Mouse (Mus musculus) layer of hippocampus, adult 2 months (tissue): Measurements from ENCODE around the gene Stx6. TPM values are rescaled to one million over a fixed set of nuclear protein-coding genes. Genes with fewer than 3 reads are reported as not detected.

Experiments
- DNase-seq, 2 experiments: peaks; one replicate each; pipeline ENCODE4 v3.0.0; 2022; ENCODE audit warnings: low spot score in 2 of 2
- H3K27ac ChIP-seq: fragments of 200-600 bp; 2 replicates; pipeline ENCODE4 v1.8.1; 2022
- H3K4me3 ChIP-seq: fragments of 200-600 bp; 2 replicates; pipeline ENCODE4 v1.8.1; 2022; ENCODE audit warnings: mild to moderate bottlenecking
- CTCF ChIP-seq: fragments of 200-600 bp; conservative IDR thresholded peaks from 2 replicates; pipeline ENCODE4 v1.8.1; 2022; ENCODE audit warnings: antibody characterized with exemption, mild to moderate bottlenecking, moderate library complexity
- total RNA-seq, 2 experiments: library from RNA; stranded (reverse); gene quantifications; 2 replicates each; pipeline ENCODE4 v1.2.3; 2021

The Stx6 gene
- total RNA-seq, 2 experiments from 2014 or later = 124 to 129 TPM

DNA sequence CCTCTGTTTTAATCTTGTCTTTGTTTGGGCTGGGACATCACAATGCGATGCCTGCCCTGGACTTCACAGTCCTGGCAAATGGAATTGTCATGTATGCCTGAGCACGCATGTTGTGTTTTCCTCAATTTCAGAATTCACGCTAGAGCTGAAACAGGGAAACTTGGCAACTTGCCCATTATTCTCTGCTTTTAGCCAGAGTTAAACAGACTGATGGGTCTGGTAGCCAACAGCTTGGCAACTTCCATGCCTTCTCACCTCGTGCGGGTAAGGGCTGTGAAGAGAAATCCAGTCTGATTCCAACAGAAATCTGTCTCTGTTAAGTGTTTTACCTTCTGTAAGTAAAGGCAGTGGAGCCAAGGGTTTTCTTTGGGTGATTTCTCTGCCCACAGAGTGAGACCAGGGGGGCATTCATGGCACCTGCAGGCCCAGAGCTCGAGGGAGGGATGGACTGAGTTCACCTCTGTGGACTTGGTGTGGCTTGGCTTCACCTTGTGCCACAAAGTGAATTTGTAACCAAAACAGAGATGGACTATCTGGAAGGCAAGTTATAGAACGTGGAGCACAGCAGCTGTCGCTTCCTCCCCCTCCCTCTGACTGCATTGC is 46.1 kb downstream of the Stx6 start:
- no peak overlapping the region for H3K4me3 ChIP-seq
- DNase-seq = peak in 1 of 2 experiments; percentile 63
- H3K27ac ChIP-seq = peak overlapping the region; percentile 93
- TF ChIP-seq CTCF = no peak

DNA sequence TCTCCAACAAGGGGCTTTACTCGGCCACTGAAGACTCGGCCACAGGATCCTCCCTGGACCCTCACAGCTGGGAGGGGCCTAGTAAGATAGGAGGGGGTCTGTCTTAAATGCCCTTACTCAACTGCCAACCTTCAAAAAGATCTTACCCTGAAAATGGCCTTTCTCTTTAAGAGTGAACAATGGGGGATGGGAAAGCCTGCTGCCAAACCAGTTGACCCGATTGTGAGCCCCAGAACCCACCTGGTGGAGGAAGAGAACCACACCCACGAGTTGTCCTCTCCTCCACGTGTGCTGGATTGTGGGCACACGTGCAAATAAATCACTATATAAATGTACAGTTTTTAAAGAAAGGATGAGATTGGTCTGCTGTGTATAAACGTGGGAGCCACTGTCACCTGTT is 46.8 kb downstream of the Stx6 start:
- Histone ChIP-seq H3K27ac (peak overlapping the region; percentile 93), H3K4me3 (no peak overlapping the region)
- DNase-seq = no peak
- no peak for TF ChIP-seq CTCF

DNA sequence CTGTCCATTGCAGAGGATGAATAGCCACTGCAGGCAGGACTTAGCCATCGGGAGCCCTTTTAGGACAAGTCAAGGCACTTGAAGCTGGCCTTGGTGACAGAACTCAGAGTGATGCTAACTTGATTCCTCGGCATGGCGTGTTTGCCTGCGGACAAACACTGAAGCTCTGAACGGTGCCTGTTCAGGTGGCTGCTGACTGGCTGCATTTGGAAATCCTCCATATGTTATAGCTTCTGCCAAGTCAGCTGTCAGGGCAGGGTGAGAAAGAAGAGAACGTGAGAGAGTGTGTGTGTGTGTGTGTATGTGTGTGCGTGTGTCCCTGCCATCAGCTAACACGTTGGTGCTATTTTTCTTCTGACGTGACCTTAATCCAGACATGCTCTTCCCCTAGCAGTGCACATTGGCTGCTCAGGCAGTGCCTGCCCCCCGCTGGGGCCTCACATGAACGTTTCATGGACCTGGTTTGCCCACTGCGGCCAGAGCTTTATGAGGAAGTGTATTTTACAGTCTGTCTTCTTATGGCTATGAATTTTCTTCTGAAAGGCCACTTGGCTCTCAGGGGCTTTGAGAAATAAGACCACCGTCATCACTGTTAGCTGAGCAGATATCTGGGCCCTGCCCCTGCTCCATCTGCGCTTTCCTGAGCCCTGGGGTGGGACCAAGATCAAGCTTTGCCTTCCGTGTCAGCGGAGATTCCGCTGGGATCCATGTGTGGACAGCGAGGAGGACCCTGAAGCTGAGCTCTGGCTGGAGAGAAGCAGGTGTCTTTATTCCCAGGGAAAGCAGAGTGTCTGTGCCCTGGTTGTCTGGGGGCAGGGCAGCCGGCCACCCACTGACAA is 47.5 kb downstream of the Stx6 start:
- Histone ChIP-seq H3K27ac (peak overlapping the region; percentile 93), H3K4me3 (no peak overlapping the region)
- no peak for TF ChIP-seq CTCF
- DNase-seq = no peak

DNA sequence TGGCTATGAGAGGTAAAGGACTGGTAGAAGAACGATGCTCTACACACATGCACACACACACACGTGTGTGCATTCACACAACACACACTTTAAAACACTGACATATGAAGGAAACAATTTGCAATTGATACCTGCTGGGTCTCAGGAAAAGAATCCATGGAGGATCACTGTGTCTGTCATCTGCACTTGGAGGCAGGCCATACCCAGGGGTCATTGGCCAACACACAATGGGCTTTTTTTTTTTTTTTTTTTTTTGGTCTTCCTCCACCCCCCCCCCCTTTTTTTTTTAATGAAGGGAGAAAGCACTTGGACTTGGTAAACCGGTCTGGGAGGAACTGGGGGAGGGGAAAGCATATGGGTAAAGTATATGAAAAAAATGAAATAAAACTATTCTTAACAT is 49.3 kb downstream of the Stx6 start:
- Histone ChIP-seq H3K27ac (no peak overlapping the region), H3K4me3 (no peak overlapping the region)
- no peak for TF ChIP-seq CTCF
- DNase-seq = no peak

DNA sequence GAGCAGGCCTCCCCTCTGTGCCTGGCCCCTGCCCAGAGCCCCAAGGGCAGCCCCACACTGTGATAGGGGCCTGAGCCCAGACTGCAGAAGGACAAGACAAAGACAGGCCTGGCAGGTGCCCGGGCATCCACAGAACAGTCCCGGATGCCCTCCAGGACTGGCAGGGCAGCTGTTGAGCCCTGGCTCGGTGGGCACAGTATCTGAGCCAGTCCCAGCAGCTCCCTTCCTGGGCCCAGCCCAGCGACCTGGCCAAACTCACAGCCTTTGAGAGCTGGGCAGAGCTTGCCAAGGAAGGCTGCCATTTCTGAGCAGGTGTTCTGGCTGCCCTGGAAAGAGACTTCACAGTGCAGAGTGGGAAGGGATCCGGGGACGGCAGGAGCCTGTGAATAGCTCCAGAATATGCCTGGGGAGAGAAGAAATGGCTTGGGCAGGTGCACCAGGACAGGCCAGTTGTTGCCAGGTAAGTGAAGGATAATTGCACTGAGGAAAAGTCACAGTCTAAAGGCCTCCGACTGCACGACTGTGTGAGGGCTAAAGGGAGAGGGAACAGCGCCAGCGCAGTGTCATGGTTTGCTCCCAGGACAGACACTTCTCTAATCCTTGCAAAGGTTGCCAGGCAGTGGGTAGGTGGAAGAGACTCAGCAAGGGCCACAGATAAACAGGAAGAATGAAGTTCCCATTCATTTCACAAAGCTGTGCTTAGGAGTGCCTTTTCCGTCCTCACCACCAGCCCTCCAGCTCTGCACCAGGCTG is 51.7 kb downstream of the Stx6 start:
- no peak for DNase-seq
- Histone ChIP-seq H3K4me3 (no peak overlapping the region), H3K27ac (peak overlapping the region; percentile 48; the same call in 1 of the 2 replicates)
- no peak for TF ChIP-seq CTCF

DNA sequence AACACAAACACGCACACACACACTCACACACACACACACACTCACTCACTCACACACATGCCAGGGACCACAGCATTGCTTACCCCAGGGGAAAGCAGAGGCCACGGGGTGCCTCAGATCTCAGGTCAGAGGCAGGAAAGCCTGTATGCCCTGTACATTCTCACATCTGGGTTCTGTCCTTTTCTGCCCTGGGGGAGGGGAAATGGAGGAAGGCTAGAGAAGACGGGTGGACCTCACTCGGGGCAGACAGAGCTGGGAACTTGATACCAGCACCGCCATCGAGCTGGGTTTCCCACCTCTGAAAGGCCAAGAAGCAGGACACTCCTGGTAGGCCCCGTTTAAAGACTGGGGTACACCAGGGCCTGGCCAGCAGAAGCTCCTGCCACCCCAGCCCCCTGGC is 52.5 kb downstream of the Stx6 start:
- H3K27ac ChIP-seq = peak overlapping the region; percentile 43; the same call in 1 of the 2 replicates
- DNase-seq = no peak
- no peak for TF ChIP-seq CTCF
- no peak overlapping the region for H3K4me3 ChIP-seq

DNA sequence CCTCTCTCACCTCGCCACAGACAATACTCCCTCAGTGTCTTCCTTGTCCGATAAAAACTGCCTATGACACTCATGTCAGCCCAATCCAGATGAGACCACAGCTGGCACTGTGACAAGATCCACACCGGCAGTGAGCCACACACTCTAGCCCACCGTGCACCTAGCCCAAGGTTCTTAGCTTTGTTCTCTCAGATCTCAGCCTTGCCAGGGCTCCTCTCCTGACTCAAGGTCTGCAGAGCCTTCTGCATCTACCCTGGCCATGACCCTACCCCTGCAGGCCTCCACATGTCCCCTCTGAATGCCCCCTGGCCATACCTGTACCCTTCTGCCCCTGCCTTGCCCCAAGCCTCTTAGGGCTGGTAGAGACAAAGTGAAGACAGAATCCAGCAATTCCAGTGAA is 53.6 kb downstream of the Stx6 start:
- no peak for DNase-seq
- Histone ChIP-seq H3K27ac (peak overlapping the region; percentile 80), H3K4me3 (no peak overlapping the region)
- no peak for TF ChIP-seq CTCF

DNA sequence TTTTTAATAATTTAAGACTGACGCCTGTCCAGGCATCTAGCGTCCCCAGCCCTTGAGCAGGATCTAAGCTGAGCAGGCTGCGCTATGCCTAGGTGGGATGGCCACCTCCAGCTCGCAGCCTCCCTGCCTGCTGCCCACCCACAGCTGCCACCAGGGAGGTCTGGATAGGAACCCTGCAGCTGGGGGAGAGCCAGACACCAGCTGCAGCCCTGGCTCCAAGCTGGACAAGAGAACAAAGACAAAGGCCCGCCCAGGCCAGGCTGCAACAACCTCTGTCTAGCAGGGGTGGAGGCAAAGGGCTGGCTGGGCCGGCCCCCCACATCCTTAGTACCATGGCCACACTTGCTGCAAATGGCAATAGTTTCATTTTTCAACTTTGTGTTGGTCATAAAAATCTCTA is 54.0 kb downstream of the Stx6 start:
- peak; percentile 29 for TF ChIP-seq CTCF
- Histone ChIP-seq H3K27ac (peak overlapping the region; percentile 80), H3K4me3 (no peak overlapping the region)
- DNase-seq = no peak

DNA sequence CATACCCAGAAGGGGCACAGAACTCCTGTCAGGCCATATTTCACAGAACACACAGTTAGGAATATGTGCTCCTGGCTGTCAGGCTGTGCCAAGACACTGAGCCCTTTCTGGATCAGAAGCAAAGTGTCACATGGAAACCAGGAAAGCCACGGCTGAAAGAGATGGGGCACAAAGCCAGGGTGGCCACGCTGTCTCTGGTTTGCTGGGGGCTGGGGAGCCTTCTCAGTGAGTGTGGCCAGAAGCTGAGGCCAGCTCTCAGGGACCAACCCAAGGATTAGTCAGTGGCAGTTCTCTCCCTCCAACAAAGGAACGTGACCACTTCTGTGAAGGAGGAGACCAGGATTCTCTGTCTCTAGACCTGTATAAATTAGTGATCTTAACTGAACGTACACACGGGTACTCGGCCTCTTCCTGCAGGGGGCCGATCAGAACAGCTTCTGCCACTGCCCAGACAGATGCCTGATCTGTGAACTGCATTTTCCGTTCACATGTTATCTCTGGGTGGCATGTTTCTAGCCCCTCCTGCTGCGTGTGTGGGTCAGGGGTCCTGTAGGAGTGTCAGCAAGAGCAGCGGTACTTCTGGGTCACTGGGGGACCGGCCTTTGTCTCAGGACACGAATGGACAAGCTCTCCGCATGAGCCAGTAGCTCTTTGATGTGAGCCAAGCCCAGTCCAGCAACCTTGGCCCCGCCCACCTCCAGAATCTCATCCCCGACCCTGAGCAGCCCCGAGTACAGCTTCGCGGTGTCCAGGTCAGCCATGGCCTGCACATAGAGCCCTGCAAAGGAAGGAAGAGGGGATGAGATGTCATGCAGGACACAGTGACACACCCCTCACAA is 54.6 kb downstream of the Stx6 start:
- H3K4me3 ChIP-seq = no peak overlapping the region; the same call in 1 of the 2 replicates

DNA sequence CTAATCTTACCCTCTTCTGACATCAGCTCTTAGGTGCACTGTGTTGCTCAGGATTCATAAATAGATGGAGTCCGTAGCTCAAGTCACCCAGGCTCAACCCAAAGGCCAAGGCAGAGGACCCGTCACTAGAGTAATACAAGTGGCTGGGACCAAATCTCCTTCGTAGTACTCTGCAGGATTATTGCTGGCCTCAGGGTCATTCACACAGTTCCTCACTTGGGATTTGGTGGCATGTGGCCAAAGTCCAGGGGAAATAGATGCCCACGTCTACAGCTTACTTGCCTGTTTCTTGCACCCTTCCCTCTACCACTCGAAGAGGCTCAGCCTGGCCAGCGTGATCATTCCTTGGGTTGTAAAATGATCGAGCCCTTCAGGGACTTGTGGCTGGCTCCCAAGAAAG is 55.4 kb downstream of the Stx6 start:
- H3K4me3 ChIP-seq = no peak overlapping the region
- no peak for TF ChIP-seq CTCF
- DNase-seq = no peak
- H3K27ac ChIP-seq = peak overlapping the region; percentile 88; the same call in 1 of the 2 replicates

More for the DNA sequence above, 54.6 kb downstream of the Stx6 start:
- no peak for TF ChIP-seq CTCF
- peak overlapping the region; percentile 80 for H3K27ac ChIP-seq
- no peak for DNase-seq

DNA sequence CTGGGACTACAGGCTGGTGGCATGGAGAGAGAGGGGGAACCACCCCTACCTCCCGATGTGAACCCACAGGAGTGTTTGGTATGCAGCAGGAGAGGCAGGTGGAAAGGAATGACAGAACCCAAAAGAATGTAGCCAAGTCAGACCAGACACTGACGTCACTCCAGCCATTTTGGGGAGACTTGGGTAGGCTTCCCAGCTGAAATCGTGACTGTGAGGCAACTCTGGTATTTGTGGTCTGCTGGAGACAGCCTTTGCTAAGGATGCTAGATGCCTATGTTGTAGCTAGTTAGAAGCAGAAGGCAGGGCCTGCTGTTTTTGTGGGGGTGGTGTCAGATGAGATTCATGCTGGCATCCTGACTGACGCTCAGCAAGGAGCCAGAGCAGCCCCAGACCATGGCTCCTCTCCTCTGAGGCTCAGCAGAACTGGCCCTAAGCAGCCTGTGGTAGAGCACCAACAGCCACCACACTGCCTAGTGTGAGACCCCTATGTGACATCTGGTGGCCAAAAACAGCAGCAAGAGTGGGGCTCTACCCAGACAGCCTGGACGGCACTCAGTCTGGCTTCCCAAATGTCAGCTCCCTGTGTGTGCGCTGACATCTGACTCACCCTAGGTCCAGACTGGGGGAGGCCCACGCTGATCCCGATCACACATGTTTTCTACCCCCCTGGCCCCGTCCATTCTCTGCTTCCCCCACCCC is 56.7 kb downstream of the Stx6 start:
- Histone ChIP-seq H3K27ac (peak overlapping the region; percentile 88), H3K4me3 (no peak overlapping the region)
- TF ChIP-seq CTCF = peak; percentile 38; the same call in 1 of the 2 replicates
- peak; percentile 75 to 86 for DNase-seq

DNA sequence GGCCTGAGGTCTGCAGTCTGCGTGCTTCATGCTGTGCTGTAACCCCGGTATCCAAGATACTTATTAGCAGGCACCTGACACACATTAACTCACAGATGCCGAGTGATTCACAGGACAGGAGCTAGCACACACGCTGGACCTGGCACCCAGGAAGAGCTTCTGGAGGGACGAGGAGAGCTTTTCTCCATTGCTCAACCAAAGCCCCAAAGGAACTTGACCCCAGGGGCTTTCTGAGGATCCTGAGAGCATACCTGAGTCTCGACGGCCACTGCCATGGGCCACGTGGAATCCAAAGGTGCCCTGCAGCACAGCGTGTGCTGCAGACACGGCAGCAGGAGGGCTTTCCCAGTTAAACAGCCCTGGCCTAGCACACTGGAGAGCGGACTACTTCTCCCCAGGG is 57.8 kb downstream of the Stx6 start:
- H3K27ac ChIP-seq = peak overlapping the region; percentile 88

More for the DNA sequence above, 57.8 kb downstream of the Stx6 start:
- no peak overlapping the region for H3K4me3 ChIP-seq
- no peak for TF ChIP-seq CTCF
- DNase-seq = no peak
